Mouse (Mus musculus) C2C12 (cell line): Measurements from ENCODE around the gene Lef1. TPM values are rescaled to one million over a fixed set of nuclear protein-coding genes. Genes with fewer than 3 reads are reported as not detected.

Experiments
- H3K27me3 ChIP-seq: one replicate; pipeline ENCODE4 v1.6.1; 2011; ENCODE audit not compliant: control insufficient read depth, insufficient read depth, insufficient read length
- H3K36me3 ChIP-seq: one replicate; pipeline ENCODE4 v1.6.1; 2011; ENCODE audit not compliant: control insufficient read depth, insufficient read depth
- H3K4me3 ChIP-seq: one replicate; pipeline ENCODE4 v1.5.1; 2011; ENCODE audit warnings: mild to moderate bottlenecking, control low read depth; ENCODE audit not compliant: poor library complexity, insufficient read depth, severe bottlenecking
- H3K79me2 ChIP-seq: one replicate; pipeline ENCODE4 v1.6.1; 2011; ENCODE audit not compliant: control insufficient read depth, insufficient read depth
- H3K79me3 ChIP-seq: one replicate; pipeline ENCODE4 v1.6.1; 2011; ENCODE audit warnings: low read depth, control low read depth
- H3ac ChIP-seq: one replicate; pipeline ENCODE3; 2011; ENCODE audit warnings: low read depth; ENCODE audit not compliant: control insufficient read depth, insufficient read length
- CEBPB ChIP-seq: IDR thresholded peaks from one replicate; pipeline ENCODE4 v1.6.1; 2011; ENCODE audit warnings: low read depth, mild to moderate bottlenecking, control low read depth, moderate library complexity
- CTCF ChIP-seq: IDR thresholded peaks from one replicate; pipeline ENCODE4 v1.5.1; 2011; ENCODE audit not compliant: control insufficient read depth, insufficient read depth, insufficient read length
- FOSL1 ChIP-seq: IDR thresholded peaks from one replicate; pipeline ENCODE4 v1.8.0; 2011; ENCODE audit warnings: mild to moderate bottlenecking, low read length; ENCODE audit not compliant: poor library complexity, insufficient read depth, severe bottlenecking
- MAX ChIP-seq: IDR thresholded peaks from one replicate; pipeline ENCODE4 v1.6.1; 2011; ENCODE audit warnings: mild to moderate bottlenecking, control low read depth
- MYOD1 ChIP-seq: IDR thresholded peaks from one replicate; pipeline ENCODE4 v1.6.1; 2011; ENCODE audit warnings: low read depth; ENCODE audit not compliant: control insufficient read depth, insufficient read length
- MYOG ChIP-seq: IDR thresholded peaks from one replicate; pipeline ENCODE4 v1.6.1; 2011; ENCODE audit not compliant: control insufficient read depth, insufficient read length; ENCODE audit errors: extremely low read depth
- USF1 ChIP-seq: IDR thresholded peaks from one replicate; pipeline ENCODE4 v1.6.1; 2011; ENCODE audit warnings: low read depth, mild to moderate bottlenecking, control low read depth, moderate library complexity
- polyA plus RNA-seq: library from polyadenylated mRNA; unstranded; fragments of >200 nt; fragmentation: generic; extraction: Trizol; gene quantifications from one replicate; pipeline ENCODE4 v1.2.1, GENCODE M21; 2012; ENCODE audit warnings: missing spikeins

Gene Lef1
- polyA plus RNA-seq, 1 experiment = 4.6 TPM

DNA sequence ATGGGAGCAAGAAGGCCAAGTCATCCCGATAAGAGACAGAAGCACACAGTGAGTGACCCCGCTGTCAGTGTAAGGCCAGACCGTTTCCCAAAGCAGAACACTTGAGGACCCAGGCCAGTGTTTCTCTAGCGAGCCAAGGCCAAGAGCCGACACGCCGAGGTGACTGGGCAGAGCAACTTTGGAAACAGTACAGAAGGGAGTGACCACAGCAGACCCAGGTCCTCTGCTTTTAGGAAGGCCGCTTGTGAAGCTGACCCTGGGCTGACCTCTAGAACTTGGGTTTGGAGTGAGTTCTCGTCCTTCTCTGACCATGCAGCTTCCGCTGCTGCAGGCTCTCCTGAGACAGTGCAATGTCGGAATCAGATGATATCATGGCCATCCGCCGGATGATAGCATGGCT is 140.7 kb downstream of the Lef1 start:
- TF ChIP-seq CEBPB (no peak), FOSL1 (no peak), MYOD1 (no peak), USF1 (no peak), MAX (no peak), MYOG (no peak), CTCF (no peak)
- Histone ChIP-seq H3K36me3 (no peaks in the 10 kb centered on the region), H3ac (no peak overlapping the region), H3K79me3 (no peaks in the 10 kb centered on the region), H3K27me3 (no peaks in the 10 kb centered on the region), H3K79me2 (no peaks in the 10 kb centered on the region), H3K4me3 (no peak overlapping the region)

DNA sequence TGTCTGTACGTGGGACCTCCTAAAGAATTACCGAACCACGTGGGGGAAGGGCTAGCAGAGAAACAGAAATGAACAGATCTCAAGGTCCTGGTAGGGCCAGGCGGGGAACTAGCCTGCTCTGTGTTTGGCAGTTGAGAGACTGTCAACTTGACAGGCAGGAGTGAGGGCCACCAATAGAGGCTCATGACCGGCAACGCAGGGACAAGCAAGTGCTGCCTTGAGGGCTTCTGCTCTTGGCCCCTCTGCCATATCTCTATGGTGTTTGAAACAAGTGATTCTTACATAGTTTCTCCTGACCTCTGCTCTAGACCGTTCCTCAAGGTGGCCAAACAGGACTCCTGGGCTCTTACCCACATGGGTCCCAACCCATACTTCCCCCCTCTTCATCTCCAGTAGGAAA is 141.3 kb downstream of the Lef1 start:
- no peaks in the 10 kb centered on the region for H3K27me3 ChIP-seq
- H3K79me2 ChIP-seq = no peaks in the 10 kb centered on the region
- TF ChIP-seq MYOD1 = no peak
- TF ChIP-seq MYOG = no peak
- no peak for TF ChIP-seq USF1
- no peak for TF ChIP-seq MAX
- TF ChIP-seq CTCF = no peak
- no peak for TF ChIP-seq CEBPB
- no peak for TF ChIP-seq FOSL1
- no peak overlapping the region for H3K4me3 ChIP-seq
- no peaks in the 10 kb centered on the region for H3K79me3 ChIP-seq
- H3K36me3 ChIP-seq = no peaks in the 10 kb centered on the region
- no peak overlapping the region for H3ac ChIP-seq

DNA sequence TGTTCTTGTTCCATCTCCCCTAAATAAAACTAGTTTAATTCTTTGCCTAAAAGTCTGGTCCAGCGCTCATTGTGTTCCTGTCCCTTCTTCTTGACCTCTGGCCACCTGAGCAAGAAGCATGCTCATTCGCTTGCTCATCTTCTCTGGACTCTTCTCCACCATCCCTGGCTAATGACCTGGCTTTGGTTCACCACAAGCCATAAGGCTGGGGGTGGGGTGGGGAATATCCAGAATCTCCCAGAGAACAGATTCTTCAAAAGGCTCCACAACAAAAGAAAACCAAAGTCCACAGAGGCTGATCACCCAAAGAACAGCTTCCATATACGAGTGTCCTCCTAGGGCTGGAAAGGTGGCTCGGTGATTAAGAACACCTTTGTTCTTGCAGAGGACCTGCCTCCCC is 144.7 kb downstream of the Lef1 start:
- H3K4me3 ChIP-seq = no peak overlapping the region
- TF ChIP-seq MAX (no peak), MYOG (no peak), FOSL1 (no peak), USF1 (no peak), CTCF (no peak), CEBPB (no peak), MYOD1 (no peak)
- H3ac ChIP-seq = no peak overlapping the region
- no peaks in the 10 kb centered on the region for H3K36me3 ChIP-seq
- H3K79me3 ChIP-seq = no peaks in the 10 kb centered on the region
- H3K79me2 ChIP-seq = no peaks in the 10 kb centered on the region
- no peaks in the 10 kb centered on the region for H3K27me3 ChIP-seq

DNA sequence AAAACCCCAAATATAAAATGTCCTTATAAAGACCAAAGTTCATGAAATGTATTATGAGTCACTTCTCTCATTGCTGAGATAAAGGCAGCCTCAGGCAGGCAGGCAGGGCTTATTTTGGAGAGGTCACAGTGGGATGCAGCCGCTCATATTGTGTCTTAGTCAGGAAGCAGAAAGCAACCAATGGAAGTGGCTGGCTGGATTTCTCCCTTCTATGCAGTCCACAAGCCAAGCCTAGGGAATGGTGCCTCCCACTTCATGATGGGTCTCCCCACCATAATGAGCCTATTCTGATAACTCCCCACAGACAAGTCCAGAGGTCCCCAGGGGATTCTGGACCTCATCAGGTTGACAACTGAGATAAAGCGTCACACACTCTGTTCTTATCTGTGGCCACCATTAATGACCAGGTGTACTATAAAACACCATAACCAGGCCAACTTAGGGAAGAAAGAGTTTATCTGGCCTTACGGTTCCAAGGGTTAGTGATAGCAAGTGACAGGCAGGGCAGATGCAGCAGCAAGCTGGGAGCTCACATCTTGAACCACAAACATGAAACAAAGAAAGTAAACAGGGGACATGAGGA is 145.2 kb downstream of the Lef1 start:
- no peak overlapping the region for H3K4me3 ChIP-seq
- no peak overlapping the region for H3ac ChIP-seq
- no peaks in the 10 kb centered on the region for H3K79me2 ChIP-seq
- no peaks in the 10 kb centered on the region for H3K27me3 ChIP-seq
- H3K79me3 ChIP-seq = no peaks in the 10 kb centered on the region
- TF ChIP-seq USF1 (no peak), MYOG (no peak), MYOD1 (no peak), CTCF (no peak), CEBPB (no peak), MAX (no peak), FOSL1 (no peak)
- H3K36me3 ChIP-seq = no peaks in the 10 kb centered on the region

DNA sequence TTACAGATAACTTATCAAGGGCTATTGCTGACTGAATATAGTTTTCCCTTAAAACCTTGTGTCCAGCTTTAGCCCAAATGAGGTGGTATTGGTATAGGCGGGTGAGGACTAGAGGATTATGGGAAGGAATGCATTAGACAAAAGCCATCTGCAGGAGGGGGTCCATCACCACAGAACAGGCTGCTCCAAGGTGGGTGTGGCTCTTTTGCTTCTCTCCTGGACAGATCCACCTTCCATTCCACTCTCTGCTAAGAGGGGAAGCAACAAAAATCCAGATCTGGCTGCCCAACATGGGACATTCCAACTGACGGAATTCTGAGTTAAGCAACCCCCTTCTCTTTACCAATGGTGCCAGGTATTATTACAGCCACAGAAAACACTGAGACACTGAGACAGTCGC is 148.7 kb downstream of the Lef1 start:
- no peaks in the 10 kb centered on the region for H3K27me3 ChIP-seq
- no peak overlapping the region for H3ac ChIP-seq
- peaks cover 2% of the 10 kb centered on the region for H3K79me3 ChIP-seq
- TF ChIP-seq CTCF (no peak), MYOG (no peak), FOSL1 (no peak), USF1 (no peak), MYOD1 (no peak), MAX (no peak), CEBPB (no peak)
- H3K4me3 ChIP-seq = no peak overlapping the region
- H3K79me2 ChIP-seq = no peaks in the 10 kb centered on the region
- H3K36me3 ChIP-seq = peaks cover 10% of the 10 kb centered on the region

DNA sequence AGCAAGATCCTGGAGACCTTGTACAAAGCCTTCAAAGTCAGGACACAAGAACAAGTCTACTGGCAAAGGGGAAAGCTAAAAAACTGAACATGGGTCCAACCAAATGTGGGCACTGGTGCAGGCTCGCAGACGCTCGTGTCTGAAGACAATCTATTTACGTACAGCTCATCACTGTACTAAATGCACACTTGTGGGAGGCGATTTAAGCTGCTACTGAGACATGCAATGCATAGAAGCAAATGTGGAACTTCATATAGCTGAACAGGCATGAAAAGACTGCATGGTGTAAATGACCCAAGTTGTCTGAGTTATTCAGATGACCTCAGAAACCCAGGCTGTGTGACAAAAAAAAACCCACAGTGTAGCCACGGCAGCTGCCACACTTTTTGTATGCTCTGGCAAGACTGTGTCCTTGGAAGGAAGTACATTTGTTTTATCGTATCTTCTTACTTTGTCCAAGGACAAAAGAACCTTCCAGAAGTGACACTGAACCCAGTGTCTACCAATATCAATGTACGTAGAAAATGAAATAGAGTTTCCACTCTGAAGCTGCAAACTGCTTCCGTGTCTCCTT is 149.2 kb downstream of the Lef1 start:
- Histone ChIP-seq H3K79me3 (peaks cover 2% of the 10 kb centered on the region), H3K27me3 (no peaks in the 10 kb centered on the region), H3K79me2 (no peaks in the 10 kb centered on the region), H3ac (no peak overlapping the region), H3K36me3 (peaks cover 15% of the 10 kb centered on the region), H3K4me3 (no peak overlapping the region)
- TF ChIP-seq MYOG (no peak), MAX (no peak), USF1 (no peak), CEBPB (no peak), CTCF (no peak), MYOD1 (no peak), FOSL1 (no peak)
